Mouse (Mus musculus) urinary bladder, postnatal 14 days (tissue): Measurements from ENCODE around the gene Cops7a.

Experiments used
- DNase-seq: peaks from one replicate; pipeline ENCODE4 v3.0.0; 2021; ENCODE audit warnings: low spot score

Cops7a gene

GRCm38 (mm10) chr6:124918890-124919627 lies 46.3 kb downstream of the Cops7a start:
- no peak for DNase-seq

- no peak for DNase-seq
These were observed 47.0 kb downstream of the Cops7a start for GRCm38 (mm10) chr6:124918331-124918690.

- DNase-seq: peak; percentile 94
These were observed 47.6 kb downstream of the Cops7a start for GRCm38 (mm10) chr6:124917518-124918330.

DNA sequence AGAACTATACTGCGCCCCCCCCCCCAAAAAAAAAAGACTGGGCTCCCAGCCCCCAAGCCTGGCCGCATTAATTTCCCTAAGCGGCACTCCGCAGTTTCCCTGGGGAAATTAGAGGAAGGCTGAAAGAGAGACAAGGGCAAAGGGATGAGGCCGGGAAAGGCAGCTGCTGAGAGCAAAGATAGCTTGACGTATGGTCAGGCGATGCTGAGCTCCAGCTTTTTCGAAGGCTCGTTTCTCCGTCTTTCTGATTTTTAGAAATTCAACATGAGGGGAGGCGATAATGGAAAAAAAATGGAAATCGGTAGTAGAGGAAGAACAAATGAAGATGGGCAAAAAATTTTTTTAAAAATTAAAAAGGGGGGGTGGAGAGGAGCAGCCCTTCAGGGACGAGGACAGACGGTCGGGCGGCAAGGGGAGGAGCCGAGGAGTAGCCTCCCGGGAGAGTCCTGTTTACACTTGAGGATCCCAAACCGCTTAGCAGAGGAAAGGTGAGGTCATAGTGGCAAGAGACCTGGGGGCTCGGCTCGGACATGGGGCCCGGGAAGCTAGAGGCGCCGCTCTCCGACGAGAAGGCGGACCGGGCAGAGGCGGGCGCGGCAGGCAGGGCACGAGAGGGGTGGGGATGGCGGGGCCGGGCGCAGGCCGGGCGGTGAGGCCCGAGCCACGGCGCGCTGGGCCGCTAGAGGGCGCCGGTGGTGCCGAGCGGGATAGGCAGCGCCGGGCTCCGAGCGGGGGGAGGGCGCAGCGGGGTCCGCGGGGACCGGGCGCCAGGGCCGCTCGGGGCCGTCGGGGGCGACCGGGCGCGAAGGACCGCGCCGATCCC lies 48.4 kb downstream of the Cops7a start:
- peak; percentile 94 for DNase-seq

DNA sequence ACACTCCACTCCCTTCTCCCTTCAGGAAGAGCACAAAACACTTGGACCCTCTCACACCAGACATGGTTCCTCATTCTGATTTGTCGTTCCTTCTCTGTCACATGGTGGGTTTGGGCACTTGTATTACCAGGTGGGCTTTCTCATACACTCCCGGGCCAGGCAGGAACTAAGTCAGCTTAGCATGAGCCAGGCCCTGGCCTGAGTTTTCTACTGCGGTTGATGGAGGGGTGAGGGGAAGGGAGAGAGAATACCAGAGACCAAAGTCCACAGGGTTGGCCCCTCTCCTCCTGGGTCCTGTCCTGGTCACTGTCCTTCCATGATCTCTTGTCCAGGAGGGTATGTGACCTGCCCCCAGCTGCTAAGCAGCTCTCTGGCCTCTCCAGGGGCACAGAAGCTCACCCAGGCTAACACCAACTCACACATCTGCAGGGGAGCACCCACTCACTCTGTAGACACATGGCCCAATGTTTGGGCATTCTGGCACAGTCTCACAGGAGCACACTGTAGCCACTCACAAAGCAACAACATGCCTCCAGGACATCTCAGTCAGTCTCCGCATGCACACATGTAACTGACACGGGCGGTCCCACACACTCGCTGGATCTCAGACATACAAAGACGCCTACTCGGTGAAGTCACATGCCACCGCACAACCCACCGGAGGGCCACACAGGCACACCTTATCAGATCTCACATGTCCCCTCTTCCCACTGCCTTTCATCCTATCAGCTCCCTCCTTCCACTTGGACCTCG lies 49.2 kb downstream of the Cops7a start:
- no peak for DNase-seq

GRCm38 (mm10) chr6:124915160-124915941 lies 50.0 kb downstream of the Cops7a start:
- DNase-seq: peak; percentile 73

- no peak for DNase-seq
These were observed 50.8 kb downstream of the Cops7a start for GRCm38 (mm10) chr6:124914511-124914910.

DNA sequence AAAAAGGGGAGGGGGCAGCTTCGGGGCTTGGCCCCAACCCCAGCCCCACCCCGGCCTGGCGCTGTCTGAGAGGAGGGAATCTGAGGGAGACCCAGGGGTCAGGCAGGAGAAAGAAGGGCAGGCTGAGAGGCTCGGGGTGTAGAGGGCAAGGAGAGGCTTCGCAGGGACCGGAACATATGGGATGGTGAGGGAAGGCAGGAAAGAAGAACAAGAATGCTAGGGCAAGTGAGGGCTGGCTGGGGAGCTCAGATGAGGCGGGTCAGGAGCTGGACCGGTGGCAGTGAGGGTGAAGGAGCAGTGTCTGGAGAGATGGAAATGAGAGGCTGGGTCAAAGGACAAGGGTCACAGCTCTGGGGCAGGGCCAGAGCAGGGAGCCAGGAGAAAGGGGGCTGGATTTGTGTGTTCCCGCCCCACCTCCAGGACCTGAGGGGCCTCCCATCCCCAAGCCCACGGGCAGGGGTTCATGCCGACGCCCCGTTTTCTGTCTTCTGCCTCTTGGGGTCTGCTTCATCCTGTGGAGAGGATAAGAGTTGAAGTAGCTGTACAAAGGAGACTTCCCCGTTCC lies 51.5 kb downstream of the Cops7a start:
- DNase-seq: no peak

GRCm38 (mm10) chr6:124913214-124913613 lies 52.1 kb downstream of the Cops7a start:
- DNase-seq: no peak

DNA sequence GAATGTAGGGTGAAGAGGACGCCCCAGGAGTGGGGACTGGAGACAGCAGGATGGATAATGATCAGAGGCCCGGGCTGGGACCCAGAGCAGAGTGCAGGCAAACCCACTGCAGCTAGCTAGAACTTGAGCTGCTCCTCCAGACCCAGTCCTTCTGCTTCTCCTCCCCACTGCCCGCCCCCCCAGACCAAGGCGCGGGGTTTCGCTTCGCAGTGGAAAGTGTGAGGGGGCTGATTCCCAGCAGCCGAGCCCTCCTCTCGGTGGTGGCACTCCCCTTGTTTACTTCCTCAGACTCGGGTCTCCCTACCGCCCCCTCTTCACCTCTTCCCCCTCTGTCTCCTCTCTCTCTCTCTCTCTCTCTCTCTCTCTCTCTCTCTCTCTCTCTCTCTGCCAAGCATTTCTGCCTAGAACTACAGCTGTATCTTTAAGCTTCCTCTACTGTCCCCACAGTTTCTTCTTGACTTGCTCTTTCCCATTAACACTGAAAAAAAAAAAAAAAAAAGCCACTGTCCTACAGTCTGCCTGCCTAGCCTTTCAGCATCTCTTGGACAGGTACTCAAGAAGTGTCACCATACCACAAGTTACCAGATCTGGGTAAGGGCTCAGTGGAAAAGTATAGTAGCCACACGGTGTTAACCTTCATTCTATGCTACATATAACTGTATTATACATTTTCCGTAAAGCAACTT lies 53.7 kb downstream of the Cops7a start, which contains the start of gene Lag3:
Gene Lag3 (minus strand): TSS at position 173 of the 686 bp plus-strand sequence.
- no peak for DNase-seq

- DNase-seq: no peak
These were observed 55.3 kb downstream of the Cops7a start for GRCm38 (mm10) chr6:124910032-124910431.
